Mouse (Mus musculus) A20 (cell line): ENCODE data around the gene Osbp.
"Not testable (repeated sequence)": the region's sequence is repeated elsewhere in the genome, so short reads cannot be mapped to it uniquely, and the experiment has no call there.

Experiments used
- DNase-seq: peaks from one replicate; pipeline ENCODE4 v3.0.0-alpha.2; 2011; ENCODE audit warnings: low read depth, low spot score

Gene Osbp

DNA sequence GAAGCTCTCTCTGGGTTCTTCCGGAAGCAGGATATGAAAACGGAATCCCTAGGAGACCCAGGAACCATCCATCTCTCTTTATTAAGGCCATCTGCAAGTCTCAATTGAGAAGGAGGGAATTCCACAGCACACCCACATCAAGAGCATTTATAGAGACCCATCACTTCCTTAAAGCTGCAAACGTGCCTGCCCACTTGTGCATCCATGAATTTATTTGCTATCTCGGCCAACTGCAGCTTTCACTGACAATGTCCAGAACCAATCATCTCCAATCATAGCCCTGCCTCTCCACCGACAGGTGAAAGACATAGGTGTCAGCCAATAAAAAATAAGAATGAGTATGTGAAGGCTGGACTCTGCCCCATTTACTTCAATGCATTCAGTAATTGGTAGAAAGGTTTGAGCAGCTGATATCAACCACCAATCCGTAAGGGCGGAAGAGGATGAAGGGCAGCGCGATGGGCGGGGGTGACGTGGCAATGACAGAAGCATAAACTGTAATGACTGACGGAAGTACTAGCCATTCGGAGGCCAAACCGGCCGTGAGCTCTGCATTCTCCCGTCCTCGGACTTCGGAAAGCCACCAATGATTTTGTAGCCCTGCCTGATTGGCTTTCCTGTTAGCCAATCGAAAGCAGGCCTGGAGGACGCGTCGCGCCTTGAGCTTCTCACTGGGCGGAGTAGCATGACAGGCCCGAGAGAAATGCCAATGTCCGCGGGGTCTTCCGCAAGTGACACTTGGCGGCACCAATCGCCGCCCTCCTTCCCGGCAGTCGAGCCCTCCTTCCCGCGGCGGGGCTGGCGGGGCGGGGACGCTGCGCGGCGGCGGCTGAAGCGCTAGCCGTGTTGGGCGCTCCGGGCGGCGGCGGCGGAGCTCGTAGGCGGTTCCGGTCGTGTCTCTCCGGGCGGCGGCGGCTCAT lies at the start of gene Osbp:
Gene Osbp, plus strand, starts transcription at position 919 of the 920 bp plus-strand sequence.
- DNase-seq = peak; percentile 100

- no peak for DNase-seq
Observed at GRCm38 (mm10) chr19:11922068-11922467, 43.7 kb upstream of the Osbp start.

DNA sequence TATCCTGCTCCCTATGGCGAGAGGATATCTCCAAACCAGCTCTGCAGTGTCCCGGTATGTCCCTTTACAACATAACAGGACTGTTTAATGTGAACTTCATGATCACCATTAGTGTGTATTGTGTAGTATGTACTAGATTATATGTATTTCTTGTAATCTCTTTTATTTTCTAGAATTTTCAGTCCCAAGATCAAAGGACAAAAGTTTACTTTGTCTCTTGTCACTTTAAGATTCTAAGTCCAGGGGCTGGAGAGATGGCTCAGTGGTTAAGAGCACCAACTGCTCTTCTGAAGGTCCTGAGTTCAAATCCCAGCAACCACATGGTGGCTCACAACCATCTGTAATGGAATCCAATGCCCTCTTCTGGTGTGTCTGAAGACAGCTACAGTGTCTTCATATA lies 43.2 kb upstream of the Osbp start:
- not testable (repeated sequence) for DNase-seq

DNA sequence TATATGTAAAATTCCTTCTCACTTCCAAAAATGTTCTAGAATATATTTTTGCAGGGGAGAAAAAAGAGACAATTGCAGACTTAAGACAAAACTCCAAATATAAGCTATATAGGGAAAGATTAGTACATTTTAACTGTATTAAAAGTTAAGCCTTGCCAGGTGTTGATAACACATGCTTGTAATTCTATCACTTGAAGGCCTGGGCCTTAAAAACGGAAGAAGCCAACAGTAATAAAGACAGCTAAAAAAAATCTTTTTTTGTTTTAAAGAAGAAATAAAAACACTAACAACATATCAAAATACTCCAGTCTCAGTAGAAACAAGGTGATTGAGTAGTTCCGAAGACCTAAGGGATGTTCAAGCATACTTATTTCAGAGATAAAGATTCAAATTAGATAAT lies 39.4 kb upstream of the Osbp start:
- DNase-seq = no peak

GRCm38 (mm10) chr19:11928025-11928748 lies 37.6 kb upstream of the Osbp start:
- no peak for DNase-seq

GRCm38 (mm10) chr19:11946460-11946859 lies 19.3 kb upstream of the Osbp start:
- DNase-seq = not testable (repeated sequence)

- no peak for DNase-seq
Observed at GRCm38 (mm10) chr19:11949878-11950277, 15.9 kb upstream of the Osbp start.

DNA sequence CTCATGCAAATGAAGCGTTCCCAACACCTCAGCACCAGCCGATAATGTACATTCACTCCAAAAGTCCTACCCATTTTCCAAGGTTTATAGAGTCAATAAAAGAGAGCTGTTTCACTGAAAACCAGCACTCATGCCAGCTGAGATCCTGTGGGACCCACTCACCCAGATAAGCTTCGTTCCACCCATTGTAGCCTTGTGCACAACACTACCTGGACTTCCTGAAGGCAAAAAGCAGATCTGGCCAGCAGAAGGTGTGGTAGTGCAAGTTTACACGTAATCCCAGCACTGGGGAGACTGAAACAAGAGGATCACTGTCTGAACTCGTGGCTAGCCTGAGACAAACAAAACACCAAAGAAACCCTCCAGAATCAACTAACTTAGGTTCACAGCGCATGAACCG lies 15.0 kb upstream of the Osbp start:
- no peak for DNase-seq

GRCm38 (mm10) chr19:11954206-11954605 lies 11.5 kb upstream of the Osbp start:
- DNase-seq = no peak

GRCm38 (mm10) chr19:11956636-11957035 lies 9.1 kb upstream of the Osbp start:
- DNase-seq = no peak

GRCm38 (mm10) chr19:11957396-11957795 lies 8.3 kb upstream of the Osbp start:
- DNase-seq = no peak

DNA sequence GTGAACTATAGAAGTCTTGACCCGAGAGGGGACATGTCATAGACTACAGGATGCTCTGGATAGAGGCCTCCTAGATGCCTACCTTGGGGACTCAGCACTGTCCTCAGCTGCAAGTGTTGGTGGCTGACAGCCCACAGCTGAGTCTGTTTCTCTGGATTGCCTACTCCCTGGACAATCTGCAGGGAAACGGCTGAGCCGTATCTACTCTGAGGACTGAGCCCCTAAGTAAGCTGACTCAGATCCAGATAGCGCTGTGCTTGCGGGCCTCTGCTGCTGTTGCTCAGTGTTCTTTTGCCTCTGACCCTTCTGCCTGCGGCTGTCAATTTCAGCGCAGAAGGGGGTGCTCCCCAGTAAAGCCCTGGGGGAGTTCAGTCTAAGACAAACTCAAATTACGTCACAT lies 7.9 kb upstream of the Osbp start:
- DNase-seq = no peak

DNA sequence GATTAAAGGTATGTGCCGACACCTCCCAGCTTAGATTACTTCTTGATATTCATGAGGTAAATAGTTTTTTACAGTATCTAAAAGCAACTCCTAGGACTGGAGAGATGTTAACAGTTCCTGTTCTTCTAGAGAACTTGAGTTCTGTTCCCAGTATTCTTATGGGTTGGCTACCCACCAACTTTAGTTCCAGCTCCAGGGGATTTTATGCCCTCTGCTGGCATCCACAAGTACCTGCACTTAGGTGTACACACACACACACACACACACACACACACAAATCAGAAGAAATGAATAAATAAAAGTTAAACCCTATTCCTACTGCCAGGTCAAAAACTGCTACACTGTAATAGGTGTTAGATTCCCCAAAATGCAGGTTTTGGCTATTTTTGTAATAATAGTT lies 1.5 kb upstream of the Osbp start:
- peak; percentile 22 for DNase-seq

GRCm38 (mm10) chr19:11966201-11966636 lies 478 bp downstream of the Osbp start:
- DNase-seq = peak; percentile 67

- DNase-seq = no peak
Observed at GRCm38 (mm10) chr19:11969155-11970050, 3.7 kb downstream of the Osbp start.

DNA sequence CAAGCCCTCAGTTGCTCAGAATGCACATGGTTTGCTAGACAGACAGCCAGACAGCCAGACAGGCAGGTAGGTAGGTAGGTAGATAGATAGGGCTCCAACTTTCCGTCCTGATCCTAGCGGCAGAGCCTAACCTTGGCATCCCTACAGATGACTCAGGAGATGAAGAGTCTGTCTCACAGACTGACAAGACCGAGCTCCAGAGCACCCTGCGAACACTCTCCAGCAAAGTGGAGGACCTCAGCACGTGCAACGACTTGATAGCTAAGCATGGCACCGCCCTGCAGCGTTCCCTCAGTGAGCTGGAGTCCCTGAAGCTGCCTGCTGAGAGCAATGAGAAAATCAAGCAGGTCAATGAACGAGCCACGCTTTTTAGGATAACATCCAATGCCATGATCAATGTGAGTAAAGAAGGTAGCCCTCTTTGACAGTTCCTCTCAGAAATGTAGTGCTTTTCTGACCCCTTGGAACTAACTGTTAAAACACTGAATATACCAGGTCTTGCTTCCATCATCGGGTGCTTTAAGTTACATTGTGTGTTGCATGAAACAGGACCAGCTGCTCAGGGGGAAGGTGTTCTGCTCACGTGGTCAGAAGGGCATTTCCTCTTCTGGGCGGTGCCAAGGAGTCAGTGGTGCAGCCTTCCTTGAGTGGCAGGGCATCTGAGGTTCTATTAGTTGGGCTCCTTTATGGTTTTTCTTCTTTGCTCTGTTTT lies 7.9 kb downstream of the Osbp start:
- DNase-seq = no peak

DNA sequence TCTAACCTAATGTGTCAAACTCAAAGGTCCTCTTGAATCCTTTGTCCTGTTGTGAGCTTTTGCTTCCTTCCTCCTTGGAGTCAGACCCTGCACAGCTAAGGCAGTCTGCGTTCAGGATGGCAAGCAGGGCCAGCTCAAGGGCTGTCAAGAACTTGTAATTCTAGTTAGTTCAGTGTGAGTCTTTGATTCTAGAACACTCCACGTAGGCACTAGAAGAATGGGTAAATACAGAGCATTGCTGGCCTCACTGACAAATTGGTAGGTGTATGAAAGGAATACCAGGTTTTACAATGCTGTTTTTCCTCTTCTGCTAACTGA lies 8.4 kb downstream of the Osbp start:
- DNase-seq = no peak

DNA sequence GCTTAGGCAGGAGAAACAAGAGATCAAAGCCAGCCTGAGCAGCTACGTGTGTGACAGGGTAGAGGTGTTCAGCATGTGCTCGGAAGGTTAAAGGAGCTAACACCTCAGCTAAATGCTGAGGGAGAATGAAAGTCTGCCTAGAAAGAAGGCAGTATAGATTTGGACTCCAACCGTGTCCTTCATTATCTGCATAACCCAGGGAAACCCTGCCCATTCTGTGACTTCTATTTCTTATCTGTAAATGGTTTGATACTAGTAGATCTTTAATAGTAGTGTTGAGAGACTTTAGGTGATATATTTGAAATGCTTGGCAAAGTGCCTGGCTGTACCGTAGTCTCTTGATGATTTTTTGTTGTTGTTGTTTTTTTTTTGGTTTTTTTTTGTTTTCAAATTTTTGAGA lies 9.9 kb downstream of the Osbp start:
- no peak for DNase-seq

GRCm38 (mm10) chr19:11977363-11977762 lies 11.6 kb downstream of the Osbp start:
- no peak for DNase-seq

- DNase-seq = no peak
Observed at GRCm38 (mm10) chr19:11980471-11980870, 14.7 kb downstream of the Osbp start.

DNA sequence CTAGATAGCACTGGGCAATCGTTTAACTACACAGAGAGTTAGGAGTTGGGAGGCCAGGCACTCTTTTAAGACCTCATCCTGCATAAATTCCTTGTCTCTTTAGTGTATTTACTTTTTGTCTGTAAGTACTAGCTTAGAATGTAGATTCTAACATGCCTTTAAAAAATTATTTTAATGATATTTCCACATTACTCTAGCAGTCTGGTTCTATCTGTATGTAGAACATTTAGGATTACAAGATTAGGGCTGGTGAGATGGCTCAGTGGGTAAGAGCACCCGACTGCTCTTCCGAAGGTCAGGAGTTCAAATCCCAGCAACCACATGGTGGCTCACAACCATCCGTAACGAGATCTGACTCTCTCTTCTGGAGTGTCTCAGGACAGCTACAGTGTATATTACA lies 18.9 kb downstream of the Osbp start:
- not testable (repeated sequence) for DNase-seq
